Mouse (Mus musculus) testis, adult 2 months (tissue): ENCODE measurements around the gene Zdhhc21.

ENCODE experiments used
- CTCF ChIP-seq: fragments of 200-500 bp; IDR thresholded peaks from 2 replicates; pipeline ENCODE4 v1.5.1; 2012; ENCODE audit warnings: low read depth, mild to moderate bottlenecking, inconsistent platforms, low read length, moderate library complexity; ENCODE audit not compliant: control insufficient read depth, insufficient read depth, insufficient replicate concordance
- POLR2A ChIP-seq: fragments of 200-500 bp; IDR thresholded peaks from 2 replicates; pipeline ENCODE4 v1.6.1; 2012; ENCODE audit warnings: low read depth, mild to moderate bottlenecking, inconsistent platforms, low read length, moderate library complexity; ENCODE audit not compliant: control insufficient read depth

- TF ChIP-seq CTCF, result no peak
- no peak for TF ChIP-seq POLR2A
Observed at GRCm38 (mm10) chr4:82891566-82891965, 31.8 kb upstream of the Zdhhc21 start.
